Mouse (Mus musculus) telencephalon, adult 2 months (tissue): ENCODE measurements at regions not wholly inside any gene's neighbourhood (a gene's known extent, or its start where the extent isn't known, plus 50 kb on each side); places are given as distances from the start of the nearest gene placed in this dataset.

Experiments used
- DNase-seq: peaks from one replicate; pipeline ENCODE4 v3.0.0-alpha.2; 2011; ENCODE audit warnings: low read depth, low spot score

DNA sequence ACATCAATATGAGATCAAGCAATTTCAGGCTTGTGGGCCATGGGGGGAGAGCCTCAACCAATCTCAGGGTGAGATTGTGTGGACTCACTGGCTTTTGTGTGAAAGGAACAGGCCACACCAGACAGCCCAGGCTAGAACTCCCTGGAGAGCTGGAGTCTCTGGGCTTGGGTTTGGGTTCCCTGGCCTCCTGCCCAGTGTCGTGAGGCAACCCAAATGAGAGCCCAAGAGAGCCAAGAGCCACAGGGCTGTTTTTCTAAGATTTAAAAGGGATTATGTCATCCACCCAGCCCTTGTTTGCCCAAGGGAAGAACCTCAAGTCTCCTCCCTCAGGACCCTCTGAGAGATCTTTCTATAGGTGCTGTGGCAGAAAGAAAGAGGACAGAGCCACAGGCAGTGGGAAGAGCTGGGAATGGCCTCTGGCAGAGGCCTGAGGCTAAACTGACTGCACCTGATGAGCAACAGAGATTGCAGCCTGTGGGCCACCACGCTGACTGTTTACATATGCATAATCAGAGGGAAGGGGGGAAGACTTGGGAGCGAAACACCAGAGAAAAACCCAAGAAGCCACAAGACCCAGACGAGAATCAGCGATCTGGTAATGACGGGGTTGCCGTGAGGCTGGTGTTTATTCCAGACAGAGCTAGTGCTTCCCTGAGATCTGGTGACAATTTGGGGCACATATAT lies 92.1 kb downstream of the Bcl2l11 start:
- no peak for DNase-seq

DNA sequence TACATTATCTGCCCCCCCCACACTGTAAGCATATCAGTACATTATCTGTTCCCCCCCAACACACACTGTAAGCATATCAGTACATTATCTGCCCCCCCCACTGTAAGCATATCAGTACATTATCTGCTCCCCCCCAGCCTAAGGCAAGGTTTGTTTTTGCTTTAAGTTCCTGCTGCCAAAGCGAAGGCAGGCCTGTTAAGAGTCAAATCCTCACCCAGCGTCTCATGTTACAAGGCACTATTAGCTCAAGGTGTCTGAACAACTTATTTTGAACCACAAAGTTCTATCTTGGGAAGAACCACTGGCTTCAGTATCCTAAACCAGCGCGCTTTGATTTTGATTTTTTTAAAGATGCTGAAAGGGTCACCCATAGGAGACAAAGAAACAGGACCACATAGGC lies 93.1 kb downstream of the Bcl2l11 start:
- DNase-seq: no peak

DNA sequence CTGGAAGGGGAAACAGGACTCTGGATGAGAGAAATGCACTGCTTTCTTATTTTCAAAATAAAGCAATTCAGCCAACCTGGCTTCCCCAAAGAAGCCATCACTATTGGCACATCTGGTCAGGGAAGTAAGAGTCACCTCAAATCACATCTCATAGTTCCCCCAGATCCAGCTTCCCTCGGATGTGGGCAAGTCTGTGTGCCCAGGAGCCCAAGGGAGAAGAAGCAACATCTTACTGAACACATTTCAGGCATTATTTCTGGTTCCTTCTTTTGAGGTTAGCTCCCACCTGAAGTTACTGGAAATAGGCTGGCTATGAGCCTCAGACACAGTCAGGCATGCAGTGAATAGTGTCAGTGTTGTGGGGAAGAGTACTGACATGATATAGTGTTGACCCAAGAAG lies 95.2 kb downstream of the Bcl2l11 start:
- no peak for DNase-seq

DNA sequence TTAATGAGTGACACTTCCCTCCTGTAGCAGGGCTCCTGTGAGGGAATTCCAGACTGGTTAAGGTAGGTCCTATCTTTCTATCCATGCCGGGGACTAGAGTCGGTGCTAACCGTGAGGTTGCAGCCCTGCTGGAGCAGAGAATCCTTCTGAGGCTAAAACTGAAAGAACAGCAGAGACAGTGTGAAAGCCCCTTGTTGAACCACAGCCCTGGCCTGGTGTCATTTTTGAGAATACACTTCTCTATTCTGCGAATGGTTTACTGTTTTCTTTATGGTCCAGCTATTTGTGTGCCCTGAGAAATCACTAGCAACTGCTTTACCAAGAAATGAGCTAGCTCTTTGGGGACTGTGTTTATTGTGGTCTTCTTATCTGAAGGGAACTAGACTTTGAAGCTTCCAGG lies 95.8 kb downstream of the Bcl2l11 start:
- no peak for DNase-seq

DNA sequence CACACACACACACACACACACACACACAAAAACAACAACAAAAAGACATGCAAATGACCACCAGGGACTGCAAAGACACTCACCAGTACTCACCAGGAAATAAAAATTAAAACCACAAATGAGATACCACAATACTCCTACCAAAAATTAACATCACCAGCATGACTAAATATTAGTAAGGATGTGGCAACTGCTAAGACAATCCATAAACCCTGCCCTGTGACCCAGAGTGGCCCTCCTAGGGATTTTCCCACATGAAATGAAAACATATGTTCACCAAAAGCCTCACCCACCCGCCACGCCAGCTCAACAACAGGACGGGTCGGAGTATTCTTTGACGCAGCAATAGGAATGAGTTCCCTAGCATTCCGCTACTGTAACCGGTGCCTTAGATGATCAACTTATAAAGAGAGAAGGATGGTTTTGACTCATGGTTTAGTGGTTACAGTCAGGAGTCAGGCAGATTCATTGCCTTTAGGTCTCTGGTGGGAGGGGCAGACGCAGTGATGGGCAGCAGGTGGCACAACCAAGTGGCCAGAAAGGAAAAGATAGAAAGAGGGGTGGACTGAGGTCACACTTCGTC lies 100.7 kb downstream of the Bcl2l11 start:
- no peak for DNase-seq

DNA sequence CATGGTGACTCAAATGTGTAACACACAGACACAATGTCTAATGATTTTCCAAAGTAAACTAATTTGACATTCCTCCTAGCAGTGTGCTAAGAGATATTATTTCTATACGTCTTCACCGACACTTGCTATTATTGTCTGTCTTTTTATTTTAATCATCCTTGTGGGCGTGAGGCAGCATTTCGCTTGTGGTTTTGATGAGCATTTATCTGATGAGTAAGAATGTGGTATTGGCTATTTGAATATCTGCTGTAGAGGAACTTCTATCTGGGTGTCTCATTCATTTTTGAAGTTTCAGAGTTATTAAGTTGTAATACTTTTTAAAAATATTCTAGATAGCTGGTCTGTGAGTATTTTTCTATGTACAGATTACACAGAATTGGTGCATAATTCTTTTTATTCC lies 103.9 kb downstream of the Bcl2l11 start:
- DNase-seq: no peak

DNA sequence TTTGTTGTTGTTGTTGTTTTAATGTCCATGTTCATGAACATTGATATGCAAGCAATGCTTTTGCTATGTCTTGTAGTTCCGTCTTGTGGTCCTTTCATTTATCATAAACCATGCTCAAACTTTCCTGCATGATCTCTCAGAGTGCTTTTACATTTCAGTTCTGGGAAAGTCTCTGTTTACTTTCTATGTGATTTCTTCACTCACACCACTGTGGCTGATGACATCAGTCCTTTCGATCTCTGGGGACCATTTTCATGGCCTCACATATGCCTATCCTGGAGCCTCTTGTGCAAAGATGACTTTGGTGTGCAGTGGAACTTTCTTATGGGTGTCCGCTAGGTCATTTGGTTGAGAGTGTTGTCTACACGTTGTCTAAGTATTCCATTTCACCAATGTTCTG lies 105.1 kb downstream of the Bcl2l11 start:
- DNase-seq: no peak

DNA sequence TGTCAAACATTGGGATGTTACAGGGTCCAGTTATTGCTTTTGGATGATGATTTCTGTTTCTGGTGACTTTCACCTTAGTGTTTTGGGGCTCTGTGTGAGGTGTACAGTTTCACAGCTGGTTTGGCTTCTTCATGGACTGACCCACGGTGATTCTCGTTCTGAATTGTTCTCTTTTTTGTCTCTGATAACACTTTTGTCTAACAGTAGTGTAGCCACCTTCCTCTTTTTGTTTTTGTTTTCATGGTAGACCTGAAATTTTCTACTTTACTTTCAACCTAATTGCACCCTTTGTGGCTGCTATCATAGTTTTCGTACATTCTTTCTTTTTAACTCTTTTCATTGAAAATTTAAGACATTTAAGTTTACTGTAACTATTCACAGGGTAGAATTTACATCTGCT lies 105.5 kb downstream of the Bcl2l11 start:
- no peak for DNase-seq

DNA sequence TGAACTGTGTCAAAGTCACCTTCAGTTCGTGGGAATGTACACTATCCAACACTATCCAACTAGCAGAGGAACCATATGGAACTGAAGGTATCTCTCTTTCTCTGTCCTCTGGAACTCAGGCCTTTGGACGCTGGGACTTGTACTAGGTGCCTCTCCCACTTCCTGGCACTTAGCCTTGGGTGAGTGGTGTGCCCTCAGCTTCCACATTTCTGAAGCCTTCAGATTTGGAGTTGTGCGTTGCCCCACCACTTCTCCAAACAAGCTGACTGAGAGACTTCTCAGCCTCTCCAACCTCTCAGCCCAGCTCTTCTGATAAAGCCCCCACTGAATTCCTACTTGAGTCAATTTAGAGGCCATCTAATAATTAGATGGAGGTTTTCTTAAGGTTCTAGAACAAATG lies 106.2 kb downstream of the Bcl2l11 start:
- no peak for DNase-seq

DNA sequence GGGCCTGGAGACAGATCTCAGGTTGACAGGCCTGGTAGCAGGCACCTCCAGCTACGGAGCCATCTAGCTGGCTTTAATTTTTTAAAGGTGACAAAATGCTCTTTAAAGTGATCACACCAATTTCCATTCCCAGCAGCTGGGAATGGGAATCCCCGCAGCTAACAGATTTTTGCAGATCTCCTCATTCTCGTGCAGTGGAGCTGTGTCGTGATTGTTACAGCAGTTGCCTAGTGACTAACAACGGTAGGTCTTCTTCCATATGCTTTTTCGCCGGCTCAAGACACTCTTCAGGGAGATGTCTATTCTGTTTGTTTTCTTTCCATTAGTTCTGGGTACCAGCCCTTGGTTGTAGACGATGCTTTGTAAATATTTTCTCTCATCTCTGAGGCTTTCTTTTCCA lies 109.3 kb downstream of the Bcl2l11 start:
- peak; percentile 18 for DNase-seq

DNA sequence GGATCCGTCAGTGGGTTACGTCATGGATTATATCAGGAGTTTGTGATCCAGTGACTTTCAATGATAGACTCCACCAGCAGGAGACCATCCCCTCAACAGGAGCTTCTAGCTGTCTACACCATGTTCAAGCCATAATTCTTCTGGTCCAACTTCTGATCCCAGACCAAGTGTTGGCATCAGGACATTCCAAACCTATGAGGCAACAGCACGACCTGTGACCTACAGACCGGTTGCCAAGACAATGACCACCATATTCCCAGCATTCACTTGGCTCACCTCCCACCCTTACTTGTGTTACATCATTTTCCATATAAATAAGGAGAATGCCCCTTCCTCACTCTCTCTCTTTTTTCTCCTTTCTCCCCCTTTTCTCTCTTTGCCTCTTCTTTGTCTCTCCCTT lies 113.6 kb downstream of the Bcl2l11 start:
- DNase-seq: no peak

DNA sequence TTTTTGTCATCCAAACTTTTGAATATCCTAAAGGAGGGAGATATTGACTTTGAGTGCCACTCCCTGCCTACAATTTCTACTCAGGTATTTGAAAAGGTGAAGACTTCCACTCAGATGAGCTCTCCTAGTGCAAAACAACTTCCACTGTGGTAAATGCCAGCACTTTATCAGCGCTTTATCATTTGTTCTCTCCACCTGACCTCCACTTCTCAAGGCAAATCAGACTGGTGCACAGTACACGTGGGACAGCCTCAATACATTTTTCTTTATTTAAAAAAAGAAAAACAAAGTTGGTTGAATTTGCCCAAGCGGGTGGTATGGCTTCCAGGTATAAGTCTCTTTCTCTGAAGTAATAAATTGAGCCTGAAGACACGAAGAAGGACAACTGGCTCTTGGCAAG lies 114.2 kb downstream of the Bcl2l11 start:
- no peak for DNase-seq

DNA sequence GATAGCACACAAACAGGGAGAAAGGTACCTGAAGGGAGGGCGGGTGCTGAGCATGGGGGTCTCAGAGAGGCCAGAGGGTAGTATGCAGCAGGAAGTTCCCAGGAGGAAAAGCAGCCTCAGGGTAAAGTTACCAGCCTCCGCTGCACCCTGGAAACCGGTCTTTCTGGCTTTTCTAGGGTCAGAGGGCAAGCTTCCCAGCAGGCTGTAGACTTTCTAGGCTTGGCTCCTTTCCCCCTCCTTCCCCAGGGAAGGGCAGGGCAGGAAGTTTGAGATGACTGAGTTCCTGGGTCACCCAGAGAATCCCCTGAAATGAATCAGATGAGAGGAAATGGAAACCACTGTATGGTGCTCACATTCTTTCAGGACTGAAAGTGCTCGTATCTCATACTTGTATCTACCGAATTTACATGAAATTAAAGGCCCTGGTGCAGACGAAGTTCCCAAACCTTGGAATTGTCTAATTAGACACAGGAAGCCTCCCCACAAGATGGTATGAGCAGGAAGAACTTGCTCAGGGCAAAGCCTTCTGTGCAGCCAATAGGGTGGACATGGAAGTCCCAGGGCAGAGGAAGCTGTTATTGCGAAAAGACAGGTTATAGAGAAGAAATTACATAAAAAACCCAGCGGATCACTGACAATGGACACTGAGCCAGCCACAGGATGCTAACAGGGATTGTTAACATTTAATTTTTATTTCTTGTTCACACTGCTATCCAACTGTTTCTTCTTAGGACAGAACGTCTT lies 114.9 kb downstream of the Bcl2l11 start:
- DNase-seq: no peak

DNA sequence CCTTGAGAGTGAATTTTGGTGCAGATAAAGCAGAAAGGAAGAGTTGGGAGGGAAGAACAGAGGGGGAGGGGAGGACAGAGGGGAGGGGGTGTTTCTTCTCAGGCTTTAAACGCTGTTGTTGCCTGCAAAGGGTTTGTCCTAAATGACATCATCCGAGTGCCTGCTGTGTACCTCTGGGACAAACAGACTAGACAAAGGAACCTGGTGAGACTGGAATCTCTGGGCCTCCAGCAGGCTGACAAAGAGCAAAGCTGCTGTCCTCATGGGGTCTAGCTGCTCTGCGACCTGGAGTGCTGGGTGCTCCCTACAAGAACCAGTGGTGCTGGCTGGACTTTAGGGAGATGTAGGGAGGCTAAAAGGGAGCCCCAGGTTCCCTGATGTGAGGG lies 115.4 kb downstream of the Bcl2l11 start:
- no peak for DNase-seq

DNA sequence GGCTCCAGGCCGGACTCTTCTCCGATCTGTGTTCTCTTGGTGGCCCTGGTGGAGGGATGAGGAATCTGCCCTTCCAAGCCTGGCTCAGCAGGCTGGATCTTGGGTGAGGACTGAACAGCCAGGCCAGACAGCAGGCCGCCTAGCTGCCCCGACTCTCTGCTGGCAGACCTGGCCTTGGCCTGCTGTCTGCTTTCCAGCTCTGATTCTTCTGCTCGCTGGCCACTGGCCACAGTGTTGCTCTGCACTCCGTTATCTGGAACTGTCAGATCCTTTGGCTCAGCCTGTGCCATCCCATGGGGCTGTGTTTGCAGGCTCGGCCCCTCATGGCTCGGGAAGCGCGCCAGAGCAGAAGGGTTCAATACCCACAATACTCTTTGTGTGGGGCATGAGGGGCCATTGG lies 119.7 kb downstream of the Bcl2l11 start:
- peak; percentile 12 for DNase-seq

DNA sequence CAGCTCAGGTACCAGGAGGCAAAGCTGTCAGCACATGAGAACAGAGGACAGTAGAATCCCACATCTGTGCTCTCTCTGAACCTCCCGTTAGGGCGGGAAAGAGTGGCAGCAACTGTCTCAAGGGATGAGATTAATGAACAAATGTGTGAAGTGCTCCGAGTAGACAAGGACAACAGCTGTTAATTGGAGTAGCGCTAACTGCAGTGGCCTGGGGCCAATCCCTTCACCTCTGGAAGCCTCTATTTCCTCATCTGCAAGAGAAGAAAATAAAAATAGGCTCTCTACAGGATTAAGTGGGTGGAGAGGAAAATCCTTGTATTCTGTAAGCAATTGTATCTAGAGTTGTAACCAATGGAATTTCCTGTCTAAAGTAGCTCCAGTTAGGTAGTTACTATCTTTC lies 122.1 kb downstream of the Bcl2l11 start:
- no peak for DNase-seq

DNA sequence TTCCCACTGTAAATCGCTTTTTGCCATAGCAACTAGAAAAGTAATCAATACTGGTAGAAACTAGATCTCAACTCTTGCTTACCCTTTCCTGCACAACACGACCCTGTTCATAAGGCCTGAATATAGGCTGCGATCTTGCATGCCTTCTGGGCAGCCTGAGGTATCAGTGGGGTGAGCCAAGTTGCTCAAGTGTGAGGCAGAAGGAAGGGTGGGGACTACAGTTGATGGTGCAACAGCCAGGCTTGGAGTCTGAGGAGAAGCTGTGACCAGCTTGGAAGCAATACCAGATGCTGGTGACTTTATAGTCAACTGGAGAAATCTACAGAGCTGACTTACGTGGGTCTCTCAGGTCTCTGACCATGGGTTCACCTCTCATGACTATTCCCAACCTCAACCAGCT lies 123.3 kb downstream of the Bcl2l11 start:
- no peak for DNase-seq

DNA sequence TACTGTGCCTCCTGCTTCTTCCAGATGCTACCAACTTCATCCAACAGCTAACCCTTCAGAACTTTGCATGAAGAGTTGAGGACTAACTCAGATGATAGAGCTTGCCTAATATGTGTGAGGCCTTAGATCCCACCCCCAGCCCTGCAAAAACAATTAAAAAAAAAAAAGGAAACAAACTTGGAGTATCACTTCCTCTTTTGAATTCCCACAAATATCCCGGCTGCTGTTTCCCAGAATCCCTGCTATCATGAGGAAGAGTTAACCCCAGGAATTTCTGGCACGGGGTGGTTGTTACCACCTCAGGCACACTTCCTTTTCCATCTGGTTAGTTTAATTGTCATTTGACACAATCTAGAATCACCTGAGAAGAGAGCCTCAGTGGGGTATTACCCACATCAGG lies 123.8 kb downstream of the Bcl2l11 start:
- DNase-seq: no peak

DNA sequence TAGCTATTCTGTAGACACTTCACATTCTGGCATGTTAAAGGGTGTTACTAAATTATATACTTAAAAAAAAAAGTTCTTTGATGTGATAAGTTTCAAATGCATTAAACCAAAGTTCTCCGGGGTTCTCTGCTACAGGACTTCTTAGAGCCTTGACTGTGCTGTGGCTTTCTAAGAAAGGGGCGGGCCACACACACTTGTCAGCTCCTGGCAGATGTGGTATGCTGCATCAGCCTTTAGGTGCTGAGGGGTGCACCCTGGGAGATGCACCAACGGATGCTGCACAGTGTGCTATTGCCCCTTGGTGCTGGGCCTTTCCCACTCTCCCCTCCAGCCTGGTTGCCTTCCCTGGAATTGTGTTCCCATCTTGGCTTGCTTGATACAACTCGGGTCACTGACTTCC lies 125.0 kb downstream of the Bcl2l11 start:
- DNase-seq: no peak

DNA sequence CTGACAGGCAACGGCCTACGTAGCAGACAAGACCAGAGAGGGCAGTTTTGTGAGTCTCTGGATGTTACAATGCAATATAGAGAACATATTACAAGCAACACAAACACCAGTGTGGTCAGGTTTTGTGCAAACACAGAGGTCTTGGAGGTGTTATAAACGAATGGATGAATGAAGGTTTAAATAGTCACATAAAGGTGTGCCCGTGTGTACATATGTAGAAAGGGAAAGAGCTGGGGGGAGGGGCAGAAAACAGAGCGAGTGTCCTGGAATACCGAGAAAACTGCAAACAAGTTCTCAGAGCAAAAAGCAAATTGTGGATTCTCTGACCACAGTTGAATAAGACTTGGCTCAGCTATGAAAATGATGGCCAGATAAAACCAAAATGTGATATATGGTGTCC lies 130.8 kb downstream of the Bcl2l11 start:
- DNase-seq: no peak

DNA sequence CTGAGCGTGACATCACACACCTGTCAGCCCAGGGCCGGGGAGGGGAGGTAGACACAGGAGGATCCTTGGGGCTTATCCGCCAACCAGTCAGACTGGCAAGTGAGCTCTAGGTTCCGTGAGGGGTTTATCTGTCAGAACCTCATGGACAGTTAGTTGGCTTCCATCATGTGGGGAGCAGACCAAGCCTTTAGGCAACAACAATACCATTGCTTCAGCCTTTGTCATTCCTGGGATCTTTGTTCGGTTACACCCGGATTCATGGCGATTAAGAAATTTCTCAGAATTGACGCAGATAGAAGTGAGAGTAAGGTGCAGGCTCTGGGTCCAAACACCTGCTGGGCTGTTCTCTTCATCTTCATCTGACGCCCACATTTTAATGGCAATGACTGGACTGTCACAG lies 131.4 kb downstream of the Bcl2l11 start:
- no peak for DNase-seq

DNA sequence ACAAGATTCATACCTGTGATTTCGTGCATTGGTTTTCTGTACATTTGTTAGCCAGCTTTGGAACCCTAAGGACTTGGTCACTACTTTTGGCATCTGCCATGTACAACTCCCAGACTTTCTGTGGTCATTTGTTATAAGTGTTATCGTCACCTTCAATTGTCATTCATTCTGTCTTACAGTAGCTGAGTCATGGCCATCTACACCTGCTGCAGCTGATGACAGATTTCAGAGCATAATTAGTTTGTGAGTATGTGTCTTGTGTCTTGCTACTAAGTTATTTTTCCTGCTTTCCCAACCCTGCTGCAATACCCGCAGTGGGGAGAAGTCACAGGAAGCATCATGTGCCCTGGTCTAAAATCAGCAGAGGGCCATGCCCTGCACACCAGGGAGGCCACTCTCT lies 138.0 kb downstream of the Bcl2l11 start:
- no peak for DNase-seq
